Mouse (Mus musculus) heart, adult 2 months (tissue): Measurements from ENCODE around the gene Aunip.

ENCODE experiments used
- CTCF ChIP-seq: fragments of 200-600 bp; IDR thresholded peaks from 2 replicates; pipeline ENCODE4 v1.8.1; 2022; ENCODE audit warnings: antibody characterized with exemption, mild to moderate bottlenecking, moderate library complexity
- POLR2A ChIP-seq: fragments of 200-500 bp; IDR thresholded peaks from 2 replicates; pipeline ENCODE4 v1.6.1; 2011; ENCODE audit warnings: mild to moderate bottlenecking, low read depth, low read length, control low read depth; ENCODE audit not compliant: insufficient read depth

DNA sequence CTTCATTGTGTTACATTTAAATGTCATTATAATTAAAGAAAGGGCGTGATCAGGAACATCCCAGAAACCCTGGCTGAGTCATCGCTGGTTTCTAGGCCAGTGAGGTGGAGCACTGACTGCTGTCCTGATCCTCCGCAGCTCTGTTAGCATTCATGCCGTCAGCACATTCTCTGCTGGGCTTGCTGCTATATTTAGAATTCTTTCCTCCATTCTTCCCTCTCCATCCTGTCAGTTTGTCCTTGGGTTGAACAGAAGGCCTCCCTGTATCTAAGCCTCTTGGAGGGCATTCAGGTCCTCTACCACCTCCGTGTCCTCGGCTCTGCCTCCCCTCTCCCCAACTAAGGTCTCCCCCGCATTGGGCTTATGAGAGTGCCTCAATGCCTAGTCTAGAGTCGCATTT lies 6.2 kb downstream of the Aunip start:
- TF ChIP-seq CTCF (no peak), POLR2A (no peak)
